Mouse (Mus musculus) embryonic fibroblast, embryonic 13.5 days (primary cell): ENCODE measurements around the gene Exoc3l4. TPM values are rescaled to one million over a fixed set of nuclear protein-coding genes. Genes with fewer than 3 reads are reported as not detected.

ENCODE experiments used
- H3K27ac ChIP-seq: 2 replicates; pipeline ENCODE4 v1.5.1; 2012; ENCODE audit warnings: low read length, control low read depth, inconsistent platforms; ENCODE audit not compliant: insufficient read depth
- H3K4me1 ChIP-seq: 2 replicates; pipeline ENCODE4 v1.6.1; 2011; ENCODE audit warnings: low read length; ENCODE audit not compliant: control insufficient read depth, insufficient read depth
- H3K4me3 ChIP-seq: 2 replicates; pipeline ENCODE4 v1.5.1; 2011; ENCODE audit warnings: mild to moderate bottlenecking, control low read depth, low read length; ENCODE audit not compliant: insufficient read depth
- CTCF ChIP-seq: IDR thresholded peaks from 2 replicates; pipeline ENCODE4 v1.5.1; 2011; ENCODE audit warnings: mild to moderate bottlenecking, control low read depth, low read length, moderate library complexity, borderline replicate concordance; ENCODE audit not compliant: insufficient read depth
- POLR2A ChIP-seq: IDR thresholded peaks from 2 replicates; pipeline ENCODE4 v1.6.1; 2011; ENCODE audit warnings: low read depth, mild to moderate bottlenecking, control low read depth, low read length, moderate library complexity
- polyA plus RNA-seq: library from polyadenylated mRNA; stranded (reverse); fragments of >200 nt; gene quantifications from 2 replicates; pipeline ENCODE4 v1.2.4, GENCODE M21; 2011; ENCODE audit warnings: low read depth; ENCODE audit not compliant: missing spikeins, insufficient read length

Gene Exoc3l4
- polyA plus RNA-seq, 1 experiment = 6.4 TPM

DNA sequence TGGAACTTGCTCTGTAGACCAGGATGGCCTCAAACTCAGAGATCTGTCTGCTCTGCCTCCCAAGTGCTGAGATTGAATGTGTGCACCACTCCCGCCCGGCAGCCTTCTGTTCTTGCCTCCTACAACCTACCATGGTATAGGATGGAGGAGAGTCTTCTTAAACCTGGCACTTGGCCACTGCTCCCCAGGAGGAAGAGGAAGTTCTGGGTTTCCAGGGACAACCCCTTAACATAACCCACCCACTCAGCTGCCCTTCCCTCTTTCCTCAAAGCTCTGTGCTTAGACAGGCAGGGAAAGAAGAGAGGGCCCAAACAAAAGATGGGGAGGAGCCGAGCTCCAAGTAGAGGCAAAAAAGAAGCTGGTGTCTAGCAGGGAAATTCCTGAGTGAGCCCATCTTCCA, 24.7 kb downstream of the Exoc3l4 start:
- no peak overlapping the region for H3K4me3 ChIP-seq
- H3K27ac ChIP-seq = no peak overlapping the region
- H3K4me1 ChIP-seq = peaks cover 5% of the 10 kb centered on the region
- TF ChIP-seq POLR2A (no peak), CTCF (no peak)

DNA sequence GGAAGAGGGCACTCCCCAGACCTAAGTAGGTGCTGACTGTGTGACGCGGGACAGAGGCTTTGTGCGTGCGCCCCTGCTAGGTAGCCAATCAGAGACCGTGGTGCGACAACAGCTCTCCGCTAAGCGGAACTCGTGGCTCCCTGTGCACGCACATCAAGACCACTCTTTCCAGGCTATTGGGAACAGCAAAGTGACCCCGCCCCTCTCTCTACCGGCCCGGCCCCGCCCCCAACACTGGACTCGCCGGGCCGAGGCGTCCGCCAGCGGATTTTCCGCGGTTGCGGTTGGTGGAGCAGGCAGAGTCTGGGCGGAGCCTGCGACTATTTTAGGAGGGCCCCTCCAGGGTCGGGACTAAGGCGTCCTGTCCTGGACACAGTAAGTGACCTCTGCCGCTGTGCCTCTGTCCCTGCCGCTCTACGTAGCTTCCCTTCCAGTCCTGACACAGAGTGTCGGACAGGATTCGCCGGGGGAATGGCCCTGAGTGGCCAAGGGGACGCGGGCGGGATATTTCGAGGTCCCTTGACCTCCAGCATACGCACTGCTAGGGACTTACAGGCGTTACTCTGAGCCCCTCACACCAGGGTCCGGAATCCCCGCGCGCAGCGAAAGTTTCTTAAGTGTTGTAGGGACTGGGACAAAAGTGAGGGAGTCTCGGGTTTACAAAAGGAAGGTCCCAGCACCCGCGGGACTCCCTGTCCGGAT, 25.6 kb downstream of the Exoc3l4 start, which contains the start of gene Tnfaip2:
Tnfaip2 (plus strand) TSS at position 161 of the 702 bp plus-strand sequence.
- TF ChIP-seq POLR2A = peak; percentile 99
- TF ChIP-seq CTCF = no peak
- H3K27ac ChIP-seq = peak within 1 kb of the TSS; percentile 62

DNA sequence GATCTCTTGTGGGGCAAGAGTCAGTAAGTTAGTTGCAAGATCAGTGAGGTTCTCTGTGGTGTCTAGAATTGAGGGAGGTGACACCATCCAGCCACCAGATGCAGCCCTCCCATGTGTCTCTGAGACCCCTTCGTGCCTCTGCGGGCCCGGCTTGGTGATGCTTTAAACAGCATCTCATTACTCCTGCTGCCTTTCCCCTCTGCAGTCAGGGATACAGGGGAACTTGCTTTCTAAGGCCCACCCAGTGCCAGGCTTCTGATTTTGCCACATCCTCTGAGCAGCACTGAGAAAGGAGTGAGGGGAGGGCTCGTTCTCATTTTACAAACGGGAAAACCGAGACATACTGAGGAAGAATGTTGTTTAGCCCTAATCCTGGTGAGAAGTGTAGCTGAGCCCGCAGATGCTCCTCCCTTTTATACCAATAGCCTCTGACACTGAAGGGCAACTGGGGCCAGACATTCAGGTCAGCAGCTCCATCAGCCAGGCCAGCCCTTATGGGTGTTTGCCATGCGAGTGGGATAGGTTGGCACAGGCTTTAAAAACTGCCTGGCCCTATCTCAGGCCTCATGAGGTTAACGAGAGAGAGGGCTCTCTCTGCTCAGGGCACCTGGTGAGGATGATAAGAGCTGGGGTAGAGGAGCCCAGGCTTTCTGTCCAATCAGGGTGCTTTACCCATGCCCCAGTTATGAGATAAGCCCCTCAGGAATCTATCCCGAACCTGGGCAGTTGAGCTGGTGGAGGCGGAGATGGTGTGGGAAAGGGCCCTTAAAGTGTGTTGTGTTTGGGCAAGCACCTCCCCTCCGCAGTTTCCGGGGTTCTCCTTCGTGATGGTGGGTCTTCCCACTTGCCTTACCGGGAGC, 26.4 kb downstream of the Exoc3l4 start:
- H3K4me1 ChIP-seq = peaks cover 15% of the 10 kb centered on the region
- peak overlapping the region; percentile 62 for H3K27ac ChIP-seq
- H3K4me3 ChIP-seq = peak overlapping the region; percentile 62
- TF ChIP-seq CTCF (no peak), POLR2A (no peak; the same call in 1 of the 2 replicates)

More for the DNA sequence above, 25.6 kb downstream of the Exoc3l4 start, which contains the start of gene Tnfaip2:
- H3K4me3 ChIP-seq = peak within 1 kb of the TSS; percentile 62
- peaks cover 14% of the 10 kb centered on the region for H3K4me1 ChIP-seq

DNA sequence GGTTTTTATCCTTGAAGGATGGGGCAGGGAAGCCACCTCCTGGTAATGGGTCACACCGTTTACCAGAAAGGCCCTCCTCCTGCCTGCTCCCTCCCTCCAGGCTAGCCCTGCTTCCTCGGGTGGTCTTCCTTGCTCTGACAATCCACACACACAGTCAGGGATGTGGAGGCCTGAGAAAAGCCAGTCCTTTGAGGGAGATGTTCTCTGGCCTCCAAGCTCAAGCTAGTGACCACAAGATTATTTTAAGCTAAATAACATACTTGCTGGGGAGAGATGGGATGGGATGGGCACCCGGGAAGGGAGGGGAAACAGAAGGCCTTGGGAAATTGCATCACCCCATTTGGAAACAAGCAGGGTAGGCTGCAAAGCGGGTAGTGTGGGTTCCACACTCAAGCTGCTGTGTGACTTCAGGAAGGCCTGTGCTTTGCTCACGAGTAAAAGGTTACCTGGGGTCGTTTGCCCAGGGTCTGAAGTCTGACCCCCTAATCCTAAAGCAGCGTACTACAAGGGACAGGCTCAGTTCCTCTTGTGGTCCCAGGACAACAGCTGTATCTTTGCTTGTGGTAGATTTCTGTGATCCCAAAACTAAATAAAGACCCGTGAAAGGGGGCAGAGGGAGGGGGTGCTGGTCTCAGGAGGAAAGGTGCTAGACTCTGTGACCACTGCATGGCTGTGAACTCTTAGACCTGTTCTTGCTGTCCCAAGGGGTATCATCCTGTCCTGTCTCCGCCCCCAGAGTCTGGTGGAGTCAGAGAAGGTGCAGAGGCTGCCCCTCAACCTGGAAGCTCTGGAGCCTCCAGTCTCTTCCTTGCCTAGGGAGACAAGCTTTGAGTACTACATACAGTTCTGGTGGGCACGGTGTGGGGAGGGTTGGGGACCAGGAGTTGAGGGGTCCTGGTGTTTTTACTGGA, 27.4 kb downstream of the Exoc3l4 start:
- Histone ChIP-seq H3K27ac (peak overlapping the region; percentile 62), H3K4me3 (peak overlapping the region; percentile 62), H3K4me1 (peaks cover 22% of the 10 kb centered on the region)
- peak; percentile 61 for TF ChIP-seq POLR2A
- TF ChIP-seq CTCF = no peak

DNA sequence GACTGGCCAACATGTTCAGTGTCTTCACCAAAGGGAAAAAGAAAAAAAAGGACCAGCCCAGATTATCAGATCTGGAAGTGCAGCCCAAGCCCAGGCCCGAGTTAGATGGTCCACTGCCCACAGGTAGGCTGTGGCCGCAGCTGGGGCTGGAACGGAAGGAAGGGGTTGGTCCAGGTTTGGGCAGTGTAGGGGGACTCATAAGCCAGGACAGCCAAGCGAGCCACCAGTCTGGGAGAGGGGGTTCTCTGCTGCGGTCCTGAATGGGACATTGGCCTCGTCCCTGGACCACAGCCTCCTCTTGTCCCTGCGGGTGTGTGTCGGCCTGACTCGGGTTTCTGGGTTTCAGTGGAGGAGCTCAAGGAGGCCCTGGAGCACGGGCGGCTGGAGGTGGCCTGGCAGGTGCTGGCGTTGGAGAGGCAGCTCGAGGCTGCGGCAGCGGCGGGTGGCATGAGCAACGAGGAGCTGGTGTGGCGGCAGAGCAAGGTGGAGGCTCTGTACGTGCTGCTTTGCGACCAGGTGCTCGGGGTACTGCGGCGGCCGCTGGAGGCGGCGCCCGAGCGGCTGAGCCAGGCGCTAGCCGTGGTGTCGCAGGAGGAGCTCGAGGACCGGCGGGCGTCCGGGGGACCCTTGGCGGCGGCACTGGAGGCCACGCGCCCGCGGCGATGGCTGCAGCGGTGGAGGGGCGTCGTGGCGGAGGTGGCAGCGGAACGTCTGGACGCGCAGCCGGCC, 28.5 kb downstream of the Exoc3l4 start:
- H3K4me1 ChIP-seq = peaks cover 32% of the 10 kb centered on the region
- H3K4me3 ChIP-seq = peak overlapping the region; percentile 5; the same call in 1 of the 2 replicates
- no peak for TF ChIP-seq CTCF
- no peak for TF ChIP-seq POLR2A
- H3K27ac ChIP-seq = no peak overlapping the region

DNA sequence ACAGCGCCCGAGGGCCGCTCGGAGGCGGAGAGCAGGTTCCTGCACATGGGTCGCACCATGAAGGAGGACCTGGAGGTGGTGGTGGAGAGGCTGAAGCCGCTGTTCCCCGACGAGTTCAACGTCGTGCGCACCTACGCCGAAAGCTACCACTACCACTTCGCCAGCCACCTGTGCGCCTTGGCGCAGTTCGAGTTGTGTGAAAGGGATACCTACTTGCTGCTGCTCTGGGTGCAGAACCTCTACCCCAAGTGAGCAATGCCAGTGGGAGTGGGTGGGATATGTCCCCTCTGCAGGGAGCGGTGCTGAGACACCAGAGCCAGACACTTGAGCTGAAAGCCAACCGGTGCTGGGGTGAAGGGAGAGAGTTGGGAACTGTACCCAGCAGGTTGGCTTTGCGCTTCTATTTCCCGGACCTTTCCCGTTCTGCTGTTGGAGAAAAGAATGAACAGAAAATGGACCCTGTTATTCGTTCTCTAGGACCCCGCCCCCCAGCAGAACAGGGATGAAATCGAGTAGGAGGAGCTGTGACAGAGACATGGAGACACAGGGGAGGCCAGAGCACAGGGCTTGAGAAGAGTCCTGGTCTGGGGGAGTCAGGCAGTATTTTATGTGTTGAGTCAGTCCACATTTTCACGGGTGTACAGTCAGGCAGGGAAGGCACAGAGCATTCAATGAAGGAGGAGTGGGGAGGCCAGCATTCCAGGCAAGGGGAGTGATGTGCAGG, 29.2 kb downstream of the Exoc3l4 start:
- Histone ChIP-seq H3K27ac (no peak overlapping the region), H3K4me1 (peaks cover 37% of the 10 kb centered on the region), H3K4me3 (no peak overlapping the region)
- no peak for TF ChIP-seq POLR2A
- TF ChIP-seq CTCF = no peak

DNA sequence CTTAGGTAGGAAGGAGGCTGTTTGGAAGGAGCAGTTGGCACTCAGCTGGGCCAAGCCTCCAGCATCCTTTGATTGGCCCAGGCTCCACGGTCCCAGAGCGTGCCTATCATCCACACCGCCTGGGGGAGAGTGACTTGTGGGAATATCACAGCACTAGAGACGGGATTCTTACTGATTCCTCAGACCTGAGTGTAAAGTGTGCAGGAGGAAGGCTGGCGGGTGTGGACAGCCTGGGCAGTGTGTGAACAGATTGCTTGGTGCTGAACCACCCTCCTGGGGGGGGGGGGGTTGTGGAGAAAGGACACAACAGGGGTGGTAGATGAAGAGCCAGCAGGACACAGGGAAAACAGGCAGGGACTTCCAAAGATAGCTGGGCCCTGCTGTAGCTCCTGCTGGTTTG, 29.9 kb downstream of the Exoc3l4 start:
- no peak overlapping the region for H3K4me3 ChIP-seq
- H3K27ac ChIP-seq = no peak overlapping the region; the same call in 1 of the 2 replicates
- no peak for TF ChIP-seq CTCF
- H3K4me1 ChIP-seq = peaks cover 37% of the 10 kb centered on the region

DNA sequence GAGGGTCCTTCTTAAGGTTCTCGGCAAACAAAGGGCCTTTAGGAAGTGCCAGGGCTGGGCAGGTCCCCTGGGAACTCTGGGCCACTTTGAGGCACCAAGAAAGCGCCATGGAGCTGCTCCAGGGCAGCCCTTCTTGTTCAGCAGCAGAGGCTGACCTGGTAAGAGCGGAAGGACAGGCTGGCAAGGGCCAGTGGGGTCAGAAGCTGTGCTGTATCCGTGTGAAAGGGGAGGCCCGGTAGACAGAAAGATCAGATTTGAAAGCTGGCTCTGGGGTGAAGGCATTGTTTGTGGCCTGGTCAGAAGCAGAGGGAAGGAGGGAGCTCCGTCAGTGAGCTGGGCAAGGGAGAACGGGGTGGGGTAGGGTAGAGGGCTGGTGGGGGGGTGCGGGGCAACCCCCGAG, 30.5 kb downstream of the Exoc3l4 start:
- H3K4me3 ChIP-seq = no peak overlapping the region
- peaks cover 37% of the 10 kb centered on the region for H3K4me1 ChIP-seq

More for the DNA sequence above, 30.5 kb downstream of the Exoc3l4 start:
- TF ChIP-seq POLR2A (no peak), CTCF (no peak)
- no peak overlapping the region; the same call in 1 of the 2 replicates for H3K27ac ChIP-seq
